Mouse (Mus musculus) cerebellum, postnatal 10 days (tissue): ENCODE measurements around the gene Adamtsl1.

Experiments used
- DNase-seq, 2 experiments: peaks; one replicate each; pipeline ENCODE4 v3.0.0; 2021; ENCODE audit warnings: mixed read lengths in 2 of 2

The Adamtsl1 gene

DNA sequence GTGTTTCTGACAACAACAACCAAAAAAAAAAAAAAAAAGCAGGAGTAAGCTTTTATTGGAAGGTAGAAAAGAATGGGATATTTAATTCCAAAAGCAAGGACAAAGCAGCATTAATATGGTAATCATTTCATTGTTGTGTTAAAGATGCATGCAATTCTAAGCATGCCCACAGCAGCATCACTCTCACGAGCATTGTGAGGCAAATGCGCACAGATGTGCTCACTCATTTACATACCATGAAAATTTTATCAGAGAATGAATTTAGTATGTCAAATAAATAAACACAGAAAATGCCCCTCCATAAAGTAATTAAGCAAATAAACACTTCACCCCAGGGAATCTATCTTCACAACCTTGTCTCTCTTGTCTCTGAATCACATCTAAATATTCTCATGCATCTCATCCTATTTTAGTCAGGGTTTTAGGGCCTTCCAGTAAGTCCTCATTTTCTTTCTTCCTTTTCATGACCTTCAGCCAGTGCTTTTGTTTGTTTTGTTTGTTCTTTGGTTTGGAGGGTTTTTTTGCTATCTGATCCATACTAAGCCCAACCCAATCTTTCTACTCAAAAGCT lies 728.0 kb downstream of the Adamtsl1 start:
- DNase-seq = no peak

DNA sequence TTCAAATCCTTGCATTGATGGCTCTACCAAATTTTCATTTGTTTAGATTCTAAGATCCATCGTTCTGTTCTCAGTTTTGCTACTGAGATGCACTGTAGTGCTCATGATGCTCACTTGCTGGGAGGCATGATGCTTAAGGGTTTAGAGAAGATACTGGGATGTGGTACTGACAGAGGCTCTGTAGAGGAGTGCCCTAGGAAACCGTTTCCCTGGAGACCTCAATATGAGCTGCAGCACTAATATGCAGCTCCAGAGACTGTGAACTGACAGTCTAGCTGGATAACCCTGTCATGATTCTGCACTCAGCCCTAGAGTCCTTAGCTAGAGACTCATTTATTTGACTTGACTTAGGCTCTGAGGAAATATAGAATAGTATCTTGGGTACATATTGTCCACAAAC lies 756.1 kb downstream of the Adamtsl1 start:
- no peak for DNase-seq

DNA sequence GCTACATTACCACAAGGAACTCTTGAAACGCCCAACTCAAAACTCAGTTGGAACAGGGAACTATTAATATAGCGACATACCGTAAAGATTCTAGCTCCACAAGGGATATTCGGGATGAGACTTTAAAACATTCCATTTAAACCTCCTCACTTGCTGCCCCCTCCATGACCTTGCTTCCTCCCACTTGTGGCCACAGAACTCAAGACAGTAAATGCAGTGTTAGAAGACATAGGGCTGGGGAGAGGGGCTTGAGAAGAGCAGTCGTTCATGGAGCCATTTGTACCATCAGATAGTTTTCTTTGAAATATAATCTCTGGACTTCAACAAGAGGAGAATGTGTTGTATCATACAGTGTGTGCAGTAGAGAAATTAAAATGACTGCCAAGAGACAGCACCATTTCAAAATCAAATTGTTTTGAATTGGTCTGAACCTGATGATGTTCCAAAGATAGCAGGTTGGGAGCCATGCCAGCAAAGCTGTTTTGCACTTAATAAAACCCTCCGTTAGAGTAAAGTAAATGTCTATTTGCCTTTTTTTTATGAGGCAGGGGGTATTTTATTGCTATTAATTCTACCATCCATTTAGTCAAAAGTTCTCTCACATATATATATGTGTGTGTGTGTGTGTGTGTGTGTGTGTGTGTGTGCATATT lies 759.9 kb downstream of the Adamtsl1 start:
- DNase-seq = no peak

DNA sequence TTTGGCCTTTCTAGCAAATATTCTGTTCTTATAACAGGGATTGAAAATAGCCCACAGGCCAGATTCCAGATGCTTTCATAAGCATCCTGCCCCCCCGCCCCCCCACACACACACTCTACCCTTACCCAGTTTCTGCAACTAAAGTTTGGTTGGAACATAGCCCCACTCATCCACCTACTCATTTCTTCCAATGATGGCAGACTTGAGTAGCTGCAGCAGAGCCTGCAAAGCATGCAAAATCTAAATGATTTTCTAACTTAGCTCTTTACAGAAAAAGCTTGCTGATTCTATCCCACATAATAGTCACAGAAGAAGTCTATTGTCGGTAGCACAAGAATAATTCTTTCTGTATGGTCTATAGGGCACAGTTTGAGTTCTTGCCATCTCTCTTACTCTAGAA lies 760.7 kb downstream of the Adamtsl1 start:
- DNase-seq = no peak

DNA sequence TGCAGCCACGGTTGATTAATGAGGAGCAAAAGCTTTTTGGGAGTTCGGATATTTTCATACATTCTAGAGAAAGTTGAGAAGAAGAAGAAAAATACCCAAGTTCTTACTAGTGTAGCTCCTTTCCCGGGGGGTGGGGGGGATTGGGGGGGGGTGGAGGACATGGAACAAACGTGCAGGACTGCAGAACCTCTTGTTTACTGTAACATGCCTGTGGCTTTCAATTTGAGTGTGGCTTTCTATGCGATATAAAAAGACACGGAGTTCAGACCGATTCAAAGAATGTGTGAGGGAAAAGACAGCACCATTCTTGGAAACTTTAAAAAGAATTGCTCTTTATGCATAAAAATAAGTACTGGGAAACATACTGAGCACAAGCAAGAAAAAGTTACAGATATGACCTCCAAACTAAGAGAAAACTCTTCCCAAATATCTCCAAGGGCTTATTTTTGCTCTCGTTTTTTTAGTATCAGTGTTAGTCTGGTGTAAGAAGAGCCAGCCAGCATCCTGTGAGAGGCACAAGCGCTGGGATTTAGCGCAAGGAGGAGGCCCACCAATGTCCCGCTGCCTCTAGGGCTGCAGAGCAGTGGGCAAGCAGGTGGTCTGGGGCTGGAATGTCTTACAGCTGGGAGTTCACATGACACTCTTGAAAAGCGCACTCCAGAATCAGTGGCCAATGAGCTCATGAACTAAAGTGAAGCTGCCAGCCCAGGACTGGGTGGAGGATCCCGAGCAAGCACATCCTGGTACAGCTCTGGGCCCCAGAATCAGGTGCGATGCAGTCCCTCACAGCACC lies 762.2 kb downstream of the Adamtsl1 start:
- no peak for DNase-seq

DNA sequence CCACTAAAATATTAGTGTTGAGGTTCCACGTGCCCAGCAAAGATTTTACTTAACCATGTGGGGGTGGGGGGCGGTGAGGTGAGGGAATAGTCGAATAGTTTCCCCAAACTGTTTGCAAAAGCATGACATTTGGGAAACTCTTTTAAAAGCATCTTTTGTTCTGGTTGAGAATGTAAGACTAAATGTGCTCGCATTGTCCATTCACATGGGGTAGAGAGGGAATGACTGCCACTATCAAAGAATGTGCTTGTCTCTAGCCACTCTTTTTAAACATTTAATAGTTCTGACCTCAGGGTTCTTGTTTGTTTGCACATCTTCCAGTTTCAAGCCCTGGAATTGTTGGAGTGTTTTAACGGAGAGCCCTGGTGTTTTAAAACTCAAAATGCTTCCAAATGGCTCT lies 764.6 kb downstream of the Adamtsl1 start:
- no peak for DNase-seq

DNA sequence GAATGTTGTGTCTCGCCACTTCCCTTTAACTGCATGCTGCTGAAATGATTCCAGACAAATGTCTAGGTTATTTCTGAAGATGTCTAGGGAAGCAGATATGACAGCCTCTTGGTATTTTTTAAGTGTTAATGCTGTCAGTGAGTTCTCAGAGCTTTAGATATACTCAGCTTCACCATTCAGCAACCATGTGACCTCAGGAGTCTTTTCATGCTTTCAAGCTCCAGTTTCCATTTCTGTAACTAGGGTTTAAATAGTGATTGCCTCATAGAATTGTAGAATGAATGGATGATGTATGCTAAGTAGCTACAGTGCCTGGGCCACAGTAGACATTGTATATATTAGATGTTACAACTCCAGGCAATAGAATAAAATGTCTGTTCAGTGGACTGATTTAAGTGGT lies 772.6 kb downstream of the Adamtsl1 start:
- DNase-seq = no peak

DNA sequence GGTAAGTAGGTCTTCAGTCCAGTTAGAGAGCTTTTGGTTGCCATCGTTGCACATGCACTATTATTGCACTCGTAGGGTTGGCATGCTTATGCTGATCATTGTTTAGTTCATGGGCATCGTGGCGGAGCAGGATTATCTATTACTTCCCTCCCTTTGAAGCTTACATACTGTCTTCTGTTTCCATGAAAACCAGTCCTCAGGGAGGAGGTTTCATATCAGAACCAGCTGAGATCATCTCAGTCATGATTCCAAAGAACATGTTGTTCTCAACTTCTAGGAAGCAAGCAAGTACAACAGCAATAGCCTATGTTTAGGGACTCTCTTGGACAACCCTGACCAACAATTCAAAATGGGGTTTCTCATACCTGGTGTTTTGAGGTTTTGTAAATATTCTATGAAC lies 774.3 kb downstream of the Adamtsl1 start:
- DNase-seq = no peak

DNA sequence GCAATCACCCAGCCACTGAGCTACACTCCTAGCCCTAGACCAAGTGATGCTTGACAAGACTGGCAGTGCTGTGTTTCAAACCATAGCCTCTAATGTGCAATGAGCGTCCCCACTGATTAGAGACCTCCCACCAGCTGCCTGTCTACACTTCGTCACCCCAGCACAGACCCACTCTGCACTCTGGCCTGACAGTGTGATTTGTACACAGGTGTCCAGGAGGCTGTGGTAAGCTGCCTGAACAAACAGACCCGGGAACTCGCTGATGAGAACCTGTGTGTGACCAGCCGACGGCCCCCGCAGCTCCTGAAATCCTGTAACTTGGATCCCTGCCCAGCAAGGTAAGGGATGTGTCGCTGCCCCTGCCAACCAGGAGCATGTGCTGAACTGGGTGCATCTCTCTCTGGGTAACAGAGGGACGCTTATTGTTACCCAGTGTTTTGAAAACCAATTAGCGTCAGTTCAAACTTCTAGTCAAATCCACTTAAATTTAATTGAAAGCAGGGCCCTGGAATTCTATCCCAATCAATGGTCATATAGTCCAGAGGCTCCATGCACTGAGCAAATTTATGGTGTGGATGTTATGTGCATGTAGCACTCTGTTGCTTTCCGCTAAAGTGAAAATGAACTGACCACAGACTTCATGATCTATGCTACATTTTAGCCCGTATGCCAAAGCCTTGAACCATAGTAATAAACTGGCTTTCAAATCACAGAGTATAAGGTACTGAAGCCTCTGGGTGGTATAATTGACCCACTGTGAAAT lies 775.7 kb downstream of the Adamtsl1 start:
- peak; percentile 45 to 54 for DNase-seq

DNA sequence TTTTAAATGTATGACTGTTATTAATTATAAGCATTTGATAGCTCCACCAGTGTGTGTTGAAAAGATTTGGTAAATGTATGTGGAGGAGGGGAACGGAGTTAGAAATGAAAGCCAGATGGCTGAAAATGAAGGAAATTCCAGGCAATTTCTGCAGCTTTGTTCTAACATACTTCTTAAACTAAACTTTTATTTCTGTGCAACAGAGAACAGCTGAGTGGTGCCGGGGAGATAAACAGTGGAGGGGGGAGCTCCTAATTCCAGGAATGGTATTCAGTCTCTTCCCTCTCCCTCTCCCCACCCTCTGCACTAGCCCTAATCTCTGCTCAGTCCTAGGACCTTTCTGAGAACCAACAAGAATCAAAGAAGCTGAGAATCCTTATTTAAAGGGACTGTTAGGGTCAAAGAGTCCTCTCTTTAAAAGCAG lies 780.9 kb downstream of the Adamtsl1 start:
- DNase-seq = no peak

DNA sequence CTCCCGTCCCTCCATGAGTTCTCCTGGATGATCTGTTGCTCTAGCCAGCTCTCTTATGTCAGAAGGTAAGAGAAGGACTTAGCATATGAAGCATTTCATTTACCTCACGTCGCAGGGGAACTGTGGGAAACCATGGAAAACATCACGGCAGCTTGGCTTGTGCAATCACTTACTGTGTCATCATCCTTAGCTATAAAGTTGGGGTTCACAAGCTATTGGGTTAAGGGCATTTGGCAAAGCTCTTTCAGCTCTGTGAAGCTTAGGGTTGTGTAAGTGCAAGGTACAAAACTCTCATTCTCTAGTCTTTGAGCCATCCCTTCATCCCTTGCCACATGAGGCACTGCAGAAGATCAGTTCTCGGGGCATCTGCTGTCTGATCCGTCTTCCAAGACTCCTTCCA lies 787.5 kb downstream of the Adamtsl1 start:
- DNase-seq = no peak

DNA sequence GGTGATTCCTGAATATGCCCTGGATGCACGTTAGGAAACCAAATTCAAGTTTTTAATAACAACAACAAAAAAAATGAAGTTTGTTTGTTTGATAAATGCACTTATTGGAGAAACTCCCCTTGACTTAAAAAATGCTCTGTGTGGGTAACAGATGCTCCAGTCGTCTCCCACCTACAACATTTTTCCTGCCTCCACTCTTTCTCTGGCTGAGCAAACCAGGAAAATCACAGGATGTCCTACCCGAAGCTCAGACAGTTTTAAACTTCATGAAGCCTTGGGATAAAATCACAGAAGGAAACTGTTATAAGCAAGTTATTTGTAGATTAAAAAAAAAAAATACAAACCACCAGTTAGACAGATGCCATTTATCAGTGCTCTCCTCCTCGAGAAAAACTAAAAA lies 788.1 kb downstream of the Adamtsl1 start:
- no peak for DNase-seq

DNA sequence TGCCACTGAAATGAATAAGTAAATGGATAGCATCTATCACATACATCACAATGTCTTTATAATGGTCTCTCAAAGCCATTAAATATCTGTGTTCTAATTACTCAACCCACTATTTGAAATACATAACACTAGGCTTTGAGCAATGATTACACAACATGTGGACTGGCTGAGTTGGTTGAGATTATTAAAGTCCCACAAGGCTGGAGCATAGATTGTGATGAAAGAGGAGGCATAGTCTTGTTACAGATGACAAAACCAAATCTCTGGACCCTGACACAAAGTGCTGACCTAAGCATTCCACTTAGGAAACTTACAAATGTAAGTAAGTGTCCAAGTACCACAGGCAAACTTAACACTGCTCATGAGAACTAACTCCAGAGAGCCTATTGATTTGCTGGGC lies 792.8 kb downstream of the Adamtsl1 start:
- no peak for DNase-seq

DNA sequence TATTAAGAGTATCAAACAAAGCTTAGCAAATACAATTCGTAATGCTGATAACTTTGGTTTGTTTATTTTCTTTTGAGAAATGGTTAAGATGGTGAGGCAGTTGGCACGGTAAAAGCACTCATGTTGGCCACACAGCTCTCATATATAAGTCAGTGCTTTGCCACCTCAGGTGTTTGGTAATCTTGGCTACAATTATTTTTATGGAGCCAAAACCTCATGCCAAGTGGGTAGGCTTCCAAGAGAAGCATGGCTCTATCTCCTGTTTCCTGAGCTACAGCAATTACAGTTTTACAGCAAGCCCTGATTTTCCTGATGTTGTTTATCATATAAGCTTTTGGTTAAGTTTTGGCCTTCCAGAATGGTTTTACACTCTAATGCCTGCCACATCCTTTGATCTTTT lies 795.2 kb downstream of the Adamtsl1 start:
- DNase-seq = peak; percentile 76 to 84

DNA sequence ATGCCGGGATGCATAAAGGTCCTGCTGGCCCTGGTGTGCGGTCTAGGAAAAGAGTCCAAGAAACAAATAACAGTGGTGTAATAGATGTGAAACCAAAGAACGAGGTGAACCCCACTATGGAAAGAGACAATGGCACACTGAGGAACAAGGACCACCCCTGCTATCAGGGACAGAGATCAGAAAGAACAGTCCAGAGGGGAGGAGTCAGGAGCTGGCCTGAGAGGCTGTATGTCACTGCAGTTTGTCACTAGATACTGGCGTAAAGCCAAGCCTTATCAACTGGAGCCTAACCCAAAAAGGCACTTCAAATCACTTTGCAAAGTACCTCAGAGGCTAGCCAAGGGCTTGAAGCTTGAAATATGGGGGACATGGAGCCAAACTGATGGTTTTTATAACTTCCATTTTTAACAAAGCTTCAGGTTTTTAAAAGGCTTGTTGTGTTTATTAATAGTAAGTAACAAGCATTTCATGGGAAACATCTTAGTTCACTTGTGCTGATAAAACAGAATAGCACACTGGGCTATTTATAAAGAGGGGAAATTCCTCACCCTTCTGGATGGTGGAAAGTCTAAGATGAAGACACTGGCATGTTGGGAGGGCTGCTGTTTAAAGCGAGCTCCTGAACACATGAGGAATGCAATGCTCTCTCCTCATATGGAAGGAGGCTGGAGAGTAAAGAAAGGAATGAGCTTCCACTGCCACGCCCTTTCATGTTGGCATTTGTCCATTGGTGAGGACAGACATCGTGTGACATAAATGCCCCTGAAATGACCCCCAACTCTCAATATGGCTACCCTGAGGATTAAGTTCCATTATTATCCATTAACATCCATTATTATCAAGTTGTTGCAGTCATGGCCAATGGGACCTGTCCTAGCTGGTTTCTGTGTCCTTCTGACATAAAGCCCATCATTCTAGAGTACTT lies 797.1 kb downstream of the Adamtsl1 start:
- peak; percentile 44 to 46 for DNase-seq

DNA sequence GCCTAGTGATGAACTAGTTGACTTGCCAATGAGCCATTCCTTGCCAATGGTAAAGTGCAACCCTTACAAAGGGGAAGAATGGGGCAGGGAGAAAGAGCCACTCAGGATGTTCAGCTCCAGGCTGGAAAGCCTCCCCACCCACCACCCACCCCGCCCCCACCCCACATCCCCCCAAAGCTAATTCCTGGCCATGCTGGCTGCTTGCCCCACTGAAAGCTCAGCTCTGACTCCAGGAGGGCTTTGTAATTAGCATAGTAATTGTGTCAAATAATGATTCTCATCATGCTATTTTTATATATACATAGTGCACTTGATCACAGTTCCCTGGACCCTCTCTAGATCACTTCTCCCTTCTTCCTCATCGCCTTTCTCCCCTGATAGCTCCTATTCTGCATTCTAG lies 798.4 kb downstream of the Adamtsl1 start:
- peak; percentile 52 to 67 for DNase-seq

DNA sequence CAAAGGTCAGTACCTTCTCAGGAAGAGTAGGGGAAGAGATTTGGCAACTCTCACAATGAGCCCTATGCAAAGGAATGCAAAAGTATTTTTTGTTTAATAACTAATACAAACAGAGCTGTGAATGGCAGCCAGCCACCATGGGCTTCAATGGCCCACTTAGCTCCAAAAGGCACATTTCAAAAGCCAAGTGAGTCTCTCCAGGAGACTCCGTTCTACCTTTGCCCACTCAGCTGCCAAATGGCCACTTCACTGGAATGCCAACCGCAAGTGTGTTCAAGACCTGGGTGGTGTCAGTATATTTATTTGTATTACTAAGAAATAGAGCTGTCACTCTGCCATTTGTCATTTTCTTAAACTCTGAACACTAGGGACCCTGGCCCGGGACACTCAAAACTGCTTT lies 800.5 kb downstream of the Adamtsl1 start:
- DNase-seq = peak in 1 of 2 experiments; percentile 16

DNA sequence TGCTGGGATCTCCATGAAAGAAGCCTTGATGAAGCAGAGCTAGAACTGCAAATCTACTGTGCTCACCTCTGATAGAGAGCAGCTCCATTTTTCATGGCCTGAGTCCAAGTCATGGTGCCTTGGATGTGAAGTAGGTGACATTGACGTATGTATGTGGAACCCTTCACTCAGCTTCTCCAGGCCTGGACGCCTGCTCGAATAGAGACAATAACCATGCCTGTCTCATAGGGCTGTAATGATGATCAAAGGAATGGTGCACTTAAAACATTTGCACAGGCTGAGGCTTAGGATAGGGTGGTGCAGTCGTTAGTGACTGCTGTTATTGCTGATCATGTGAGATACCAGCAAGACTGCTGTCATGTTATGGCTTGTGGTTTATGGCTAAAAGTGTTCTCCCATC lies 801.1 kb downstream of the Adamtsl1 start:
- DNase-seq = no peak

DNA sequence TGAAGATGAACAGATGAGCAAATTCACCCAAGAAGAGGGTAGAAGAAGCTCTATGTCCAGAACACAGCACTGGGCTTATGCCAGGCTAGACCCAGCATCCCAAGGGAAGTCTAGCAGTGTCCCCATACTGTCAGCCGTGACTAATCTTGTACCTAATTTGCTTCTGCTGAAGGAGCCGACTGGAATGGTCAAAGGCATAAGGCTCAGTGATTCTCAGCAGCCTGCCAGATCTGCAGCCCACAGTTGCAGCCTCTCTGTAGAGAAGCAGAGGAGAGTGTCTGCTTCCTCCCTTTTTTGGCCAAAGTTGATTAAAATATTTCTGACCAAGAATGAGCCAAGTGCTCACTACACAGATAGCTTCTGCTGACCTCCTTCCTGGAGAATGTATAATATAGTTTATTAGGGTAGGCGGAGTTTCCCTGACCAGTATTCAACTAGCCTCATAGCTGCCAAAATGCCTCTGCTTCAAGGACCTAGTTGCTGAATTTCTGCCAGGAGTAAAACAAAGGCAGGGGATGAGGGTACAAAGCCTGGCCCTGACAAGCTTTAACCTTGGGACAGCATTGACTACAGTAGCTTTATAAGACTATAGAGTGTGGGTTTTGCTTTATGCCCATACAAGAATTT lies 804.1 kb downstream of the Adamtsl1 start:
- DNase-seq = peak; percentile 20 to 26

DNA sequence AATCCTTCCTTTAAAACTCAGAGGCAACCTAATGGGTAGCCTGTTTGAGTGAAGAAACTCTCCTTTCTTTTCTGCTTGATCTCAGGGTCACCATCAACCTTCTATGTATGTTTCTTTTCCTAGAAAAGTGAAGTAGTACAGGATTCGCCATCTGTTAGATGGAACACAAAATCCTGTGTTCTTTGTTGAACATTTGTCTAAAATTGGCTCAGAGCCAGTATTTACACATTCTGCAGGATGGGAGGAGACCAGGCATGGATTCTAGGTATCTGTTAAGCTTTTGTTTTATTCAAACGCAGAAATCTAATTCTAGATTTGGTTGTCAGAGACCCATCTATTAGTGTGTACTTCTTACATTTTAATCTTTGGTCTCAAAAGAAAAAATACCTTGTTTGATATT lies 811.4 kb downstream of the Adamtsl1 start:
- DNase-seq = no peak

DNA sequence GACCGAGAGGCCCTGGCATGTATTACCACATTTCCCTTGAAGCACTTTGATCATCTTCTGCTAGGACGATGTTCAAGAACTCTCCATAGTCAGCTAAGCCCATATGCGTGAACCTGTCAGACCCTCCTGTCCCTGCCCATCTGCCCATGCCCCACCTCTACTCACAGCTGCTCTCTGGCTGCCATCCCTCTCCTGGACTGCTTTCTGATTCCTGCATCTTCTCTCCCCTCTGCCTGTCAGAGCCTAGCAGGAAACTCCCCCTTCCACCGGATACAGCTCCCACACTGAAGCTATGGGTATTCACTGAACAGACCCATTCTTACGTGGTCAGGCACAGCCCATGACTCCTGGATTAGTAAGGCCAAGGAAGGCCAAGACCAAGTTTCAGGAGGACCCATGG lies 812.0 kb downstream of the Adamtsl1 start:
- DNase-seq = peak; percentile 21 to 46

DNA sequence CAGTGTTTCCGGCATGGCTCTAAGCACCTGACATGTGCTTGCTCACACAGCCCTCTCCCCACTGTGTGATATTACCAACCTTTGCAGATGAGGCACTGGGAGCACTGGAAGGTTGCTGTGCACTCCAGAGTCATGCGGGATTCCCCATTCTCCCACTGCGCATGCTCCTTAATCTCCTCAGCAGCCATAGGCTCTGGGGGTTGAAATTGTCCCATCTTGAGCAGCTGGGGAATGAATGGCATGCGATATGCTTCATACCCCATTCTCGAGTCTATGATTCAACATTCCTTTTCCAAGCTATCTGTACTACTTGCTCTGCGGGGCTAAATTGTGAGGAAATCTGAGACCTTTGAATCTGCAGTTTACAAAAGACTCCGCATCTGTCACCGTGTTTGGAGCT lies 812.7 kb downstream of the Adamtsl1 start:
- no peak for DNase-seq
